Mouse (Mus musculus) megakaryocyte, embryonic 14.5 days (primary cell): ENCODE results near the gene Ano9.

Experiments used
- FLI1 ChIP-seq: IDR thresholded peaks from 2 replicates; pipeline ENCODE4 v1.6.1; 2012; ENCODE audit warnings: low read length, inconsistent platforms, mixed read lengths
- GATA1 ChIP-seq: IDR thresholded peaks from 3 replicates; pipeline ENCODE4 v1.6.1; 2012; ENCODE audit warnings: mixed read lengths, low read length, inconsistent platforms, borderline replicate concordance

DNA sequence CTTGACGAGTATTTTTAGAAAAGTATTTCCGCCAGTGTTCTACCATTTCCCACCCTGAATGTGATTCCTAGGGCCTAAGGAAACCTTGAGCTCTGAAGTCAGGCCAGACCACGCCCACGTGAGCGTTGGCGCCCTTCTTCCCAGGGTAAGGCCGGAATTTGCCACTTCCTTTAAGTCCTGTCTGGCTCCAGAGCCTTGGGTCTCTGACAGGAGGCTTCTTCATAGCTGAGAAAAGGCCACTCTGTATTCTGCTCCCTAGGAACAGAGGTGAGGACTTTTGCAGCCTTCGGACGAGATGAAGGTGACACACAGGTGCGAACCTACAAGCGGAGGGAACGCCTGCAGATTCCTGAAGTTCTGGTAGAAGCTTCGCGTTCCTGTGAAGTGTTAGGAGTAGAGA, 4.6 kb upstream of the Ano9 start, which contains the start of gene Ptdss2:
- TF ChIP-seq GATA1, result no peak
- no peak for TF ChIP-seq FLI1
